8 mouse cellular contexts compared by ENCODE assay signal in the genomic region with DNA sequence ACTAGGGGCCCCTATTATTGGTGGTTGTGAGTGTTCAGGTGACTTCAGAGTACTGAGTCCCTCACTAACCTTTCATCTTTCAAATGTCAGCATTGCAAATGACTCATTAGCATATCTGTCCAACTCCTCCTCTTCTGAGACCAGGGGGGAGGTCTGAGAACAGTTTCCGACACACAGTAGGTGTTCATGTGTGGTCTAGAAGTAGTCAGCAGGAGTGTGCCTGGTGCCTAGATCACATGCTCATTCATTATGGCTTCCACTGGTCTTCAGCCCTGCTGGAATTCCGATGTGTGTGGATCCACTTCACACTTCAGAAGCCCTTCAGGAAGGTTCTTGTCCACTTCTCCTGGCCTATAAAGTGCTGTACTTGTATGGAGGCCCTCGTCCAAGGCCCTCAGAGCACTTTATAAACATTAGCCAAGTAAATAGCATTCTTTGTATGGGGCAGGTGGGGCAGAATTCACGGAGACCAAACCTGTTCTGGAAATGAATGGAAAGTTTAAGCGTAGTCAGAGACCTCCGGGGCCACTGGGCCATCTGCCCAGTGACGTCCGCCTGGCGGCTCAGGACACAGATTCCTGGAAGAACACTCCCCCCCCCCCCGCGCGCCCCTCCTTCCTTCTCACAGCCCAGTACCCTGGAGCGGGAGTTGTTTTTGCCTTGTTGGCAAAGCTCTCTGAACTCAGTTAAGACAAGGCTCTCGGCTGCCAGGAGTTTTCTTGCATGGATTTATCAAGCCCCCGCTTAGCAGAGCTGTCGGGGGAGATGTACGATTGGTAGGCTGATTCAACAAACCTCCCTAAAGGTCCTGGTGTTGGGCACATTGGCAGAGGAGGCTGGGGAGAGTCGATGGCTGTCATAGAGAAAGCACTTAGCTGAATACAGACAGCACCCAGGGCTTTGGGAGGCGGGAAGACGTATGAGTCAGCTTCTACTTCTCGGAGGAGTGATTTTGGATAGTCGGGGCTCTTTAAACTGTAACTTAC.
A peak's percentile ranks its signal among the peaks of the same experiment; 100 is the strongest.
DNase-seq lines count a peak whose midpoint lies in the region; ATAC-seq and TF ChIP-seq lines count a peak whose summit lies in the region.

No protein-coding gene starts in this region.

- no peaks in the 10 kb centered on the region for H3K9me3 ChIP-seq in lung, embryonic 14.5 days (ENCODE audit: low read depth, low read length)

- DNase-seq in left cerebral cortex, adult 2 months (ENCODE audit: extremely low spot score in 1 of 2, low spot score in 2 of 2): peak; percentile 30 to 45
- no peak for DNase-seq in left cerebral cortex, adult 9 months (ENCODE audit: low spot score in 2 of 2)
- peak; percentile 26 to 56 for DNase-seq in adrenal gland, postnatal 36 days
- DNase-seq in heart, postnatal 36 days: peak; percentile 64 to 67
- peak; percentile 87 for DNase-seq in lung, embryonic 14.5 days
- DNase-seq in thymus, postnatal 14 days: no peak
- DNase-seq in thymus, postnatal 0 days (ENCODE audit: low spot score): no peak
- no peak for DNase-seq in spleen, adult 18-20 months

- H3K9ac ChIP-seq in lung, embryonic 14.5 days: no peak overlapping the region

- TF ChIP-seq CTCF in left cerebral cortex, adult 2 months (IDR thresholded peaks at IDR 0.05): no peak
- no peak for TF ChIP-seq CTCF in lung, embryonic 14.5 days (IDR thresholded peaks at IDR 0.05; ENCODE audit: low read depth)

- peak overlapping the region; percentile 13; the same call in 1 of the 2 replicates for H3K4me2 ChIP-seq in lung, embryonic 14.5 days

- H3K36me3 ChIP-seq in lung, embryonic 14.5 days (ENCODE audit: insufficient read depth): no peaks in the 10 kb centered on the region

- H3K4me3 ChIP-seq in left cerebral cortex, adult 2 months: no peak overlapping the region
- no peak overlapping the region for H3K4me3 ChIP-seq in lung, embryonic 14.5 days (ENCODE audit: low read depth, low read length)

- WGBS in lung, embryonic 14.5 days: 23% methylated on average over 22 of the region's 22 CpGs

- H3K27ac ChIP-seq in left cerebral cortex, adult 2 months: no peak overlapping the region
- peak overlapping the region; percentile 75; the same call in 1 of the 2 replicates for H3K27ac ChIP-seq in lung, embryonic 14.5 days (ENCODE audit: low read depth)

- ATAC-seq in lung, embryonic 14.5 days (ENCODE audit: insufficient read depth): peak; percentile 84

- 0 out of 2 replicates have a peak, but pooled peaks cover 4% of the 10 kb centered on the region for H3K4me1 ChIP-seq in lung, embryonic 14.5 days (ENCODE audit: insufficient read depth)

- H3K27me3 ChIP-seq in lung, embryonic 14.5 days (ENCODE audit: insufficient read depth, low read length): no peaks in the 10 kb centered on the region; the same call in 1 of the 2 replicates

- intact Hi-C loops in left cerebral cortex, adult 2 months (cut with DNase I): no loop called here
- intact Hi-C loops in heart, postnatal 36 days (cut with DNase I): loop anchor here (5.0 kb wide), 1 partner anchor 42 kb away; no protein-coding TSS in a partner anchor

Comparison
In these comparisons a context has a peak if more than half of its experiments do, and no peak if none do; other contexts are left out.
1. DNase-seq: peak in left cerebral cortex, adult 2 months (2 of 2), adrenal gland, postnatal 36 days (2 of 2), heart, postnatal 36 days (2 of 2) and lung, embryonic 14.5 days (single experiment); none in left cerebral cortex, adult 9 months (0 of 2), thymus, postnatal 14 days (single experiment), thymus, postnatal 0 days (single experiment) and spleen, adult 18-20 months (0 of 2).